23 mouse cellular contexts compared by ENCODE assay signal in the genomic region with DNA sequence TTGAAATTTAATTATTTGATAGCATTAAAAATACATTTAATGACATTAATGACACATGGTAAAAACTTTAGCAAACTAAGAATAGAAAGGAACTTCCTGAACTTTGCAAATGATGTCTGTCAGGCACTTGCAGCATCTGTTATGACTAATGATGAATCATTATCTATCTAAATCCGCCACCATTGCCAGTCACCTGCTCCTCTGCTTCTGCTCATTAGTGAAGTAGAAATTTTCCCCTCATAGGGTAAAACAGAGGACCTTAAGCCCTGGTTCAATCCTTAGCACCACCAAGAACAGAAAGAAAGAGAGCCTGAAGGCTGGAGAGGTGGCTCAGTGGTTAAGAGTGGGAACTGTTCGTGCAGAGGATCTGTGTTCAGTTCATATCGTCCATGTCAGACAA.
DNase-seq lines count a peak whose midpoint lies in the region; ATAC-seq and TF ChIP-seq lines count a peak whose summit lies in the region.
"Had no signal": no experiment of that assay in that cellular context is flagged by ENCODE, and none has a peak within 500 bp of the region (broad histone marks: within the 10 kb centered on the region; RNA-seq: fewer than 3 reads in every experiment).

No protein-coding gene starts in this region.

- TF ChIP-seq POLR2A in MEL (IDR thresholded peaks at IDR 0.05; ENCODE audit: control insufficient read depth in 1 of 2, insufficient read depth in 1 of 2, low read depth in 1 of 2, low read length in 2 of 2, poor library complexity in 1 of 2): no peak
- no peak for TF ChIP-seq POLR2A in myocyte (IDR thresholded peaks at IDR 0.05; ENCODE audit: insufficient read length, low read depth)

- H3K4me2 ChIP-seq in myocyte (ENCODE audit: low read depth): no peak overlapping the region
- H3K4me2 ChIP-seq in hindbrain, embryonic 14.5 days (replicated peaks): no peak overlapping the region
- H3K4me2 ChIP-seq: embryonic facial prominence, embryonic 15.5 days; forebrain, embryonic 15.5 days; heart, embryonic 11.5 days; heart, embryonic 15.5 days; hindbrain, embryonic 13.5 days; intestine, embryonic 15.5 days had no signal

- no peaks in the 10 kb centered on the region for H3K79me2 ChIP-seq in MEL (ENCODE audit: control insufficient read depth, insufficient read depth, low read length, poor library complexity)
- no peaks in the 10 kb centered on the region for H3K79me2 ChIP-seq in myocyte (ENCODE audit: control insufficient read depth, insufficient read depth)

- H3K4me3 ChIP-seq in MEL (ENCODE audit: control insufficient read depth in 1 of 2, insufficient read depth in 1 of 2, low read depth in 2 of 2, low read length in 2 of 2) (no peak overlapping the region), myocyte (no peak overlapping the region)
- no peak overlapping the region for H3K4me3 ChIP-seq in hindbrain, embryonic 14.5 days (replicated peaks; ENCODE audit: low read length)
- H3K4me3 ChIP-seq: embryonic facial prominence, embryonic 15.5 days; forebrain, embryonic 15.5 days; heart, adult 2 months; heart, embryonic 15.5 days; hindbrain, embryonic 13.5 days; intestine, embryonic 15.5 days had no signal

- no peak overlapping the region for H3K9ac ChIP-seq in MEL (ENCODE audit: control insufficient read depth, low read depth, low read length, poor library complexity, severe bottlenecking)
- H3K9ac ChIP-seq in hindbrain, embryonic 14.5 days: no peak overlapping the region
- H3K9ac ChIP-seq: embryonic facial prominence, embryonic 15.5 days; forebrain, embryonic 15.5 days; heart, embryonic 15.5 days; hindbrain, embryonic 13.5 days; intestine, embryonic 15.5 days had no signal

- WGBS in hindbrain, embryonic 14.5 days: 86% methylated on average over 3 of the region's 3 CpGs

- TF ChIP-seq EP300 in MEL (IDR thresholded peaks at IDR 0.05; ENCODE audit: low read depth in 1 of 2, low read length in 2 of 2): no peak

- no peak for ATAC-seq in hindbrain, embryonic 14.5 days (ENCODE audit: low FRiP score)
- ATAC-seq: activated CD4-positive, CD25-positive, alpha-beta regulatory T cell, adult 4 months; forebrain, embryonic 15.5 days; intestine, embryonic 15.5 days; Patski had no signal

- TF ChIP-seq CTCF in MEL (IDR thresholded peaks at IDR 0.05 in 2 of 3, conservative IDR thresholded peaks at IDR 0.05 in 1 of 3; ENCODE audit: control insufficient read depth in 1 of 3, insufficient read depth in 1 of 3, low read depth in 2 of 3, low read length in 3 of 3, poor library complexity in 1 of 3, severe bottlenecking in 1 of 3): no peak

- DNase-seq in 3134 (ENCODE audit: extremely low read depth, insufficient read length, low spot score): peak; percentile 10
- DNase-seq in 416B (ENCODE audit: low read depth): peak; percentile 81
- DNase-seq in MEL (ENCODE audit: low read depth, low spot score): no peak
- no peak for DNase-seq in hindbrain, embryonic 14.5 days (ENCODE audit: low spot score)
- no peak for DNase-seq in testis, postnatal 14 days (ENCODE audit: low spot score)
- no peak for DNase-seq in retina, embryonic 14.5 days (ENCODE audit: low spot score)
- DNase-seq: adrenal gland, postnatal 14 days; cerebellum, adult 8-10 months; cerebellum, postnatal 14 days; embryo, embryonic 11 days; gastrocnemius, postnatal 10 days; heart, adult 2 months; heart, postnatal 14 days had no signal

- no peak overlapping the region for H3K27ac ChIP-seq in MEL (ENCODE audit: control insufficient read depth, low read depth, low read length)
- no peak overlapping the region for H3K27ac ChIP-seq in hindbrain, embryonic 14.5 days
- H3K27ac ChIP-seq: embryonic facial prominence, embryonic 15.5 days; forebrain, embryonic 15.5 days; heart, adult 2 months; heart, embryonic 15.5 days; hindbrain, embryonic 13.5 days; intestine, embryonic 15.5 days had no signal

- peaks cover 0 to 3% of the 10 kb centered on the region in 2 experiments; a peak in 2 of 4 replicates for H3K36me3 ChIP-seq in MEL (ENCODE audit: control insufficient read depth in 1 of 2, insufficient read depth in 2 of 2, low read length in 2 of 2)
- no peaks in the 10 kb centered on the region for H3K36me3 ChIP-seq in myocyte (ENCODE audit: control insufficient read depth, insufficient read depth)
- no peaks in the 10 kb centered on the region for H3K36me3 ChIP-seq in hindbrain, embryonic 14.5 days (replicated peaks; ENCODE audit: control insufficient read depth, insufficient read depth)
- H3K36me3 ChIP-seq: embryonic facial prominence, embryonic 15.5 days; forebrain, embryonic 15.5 days; heart, embryonic 15.5 days; hindbrain, embryonic 13.5 days; intestine, embryonic 15.5 days had no signal

- no peaks in the 10 kb centered on the region for H3K27me3 ChIP-seq in MEL (ENCODE audit: control insufficient read depth in 1 of 2, insufficient read depth in 2 of 2, low read length in 2 of 2)
- no peaks in the 10 kb centered on the region for H3K27me3 ChIP-seq in myocyte (ENCODE audit: control insufficient read depth, insufficient read depth, insufficient read length)
- H3K27me3 ChIP-seq in hindbrain, embryonic 14.5 days (ENCODE audit: control insufficient read depth, insufficient read depth, low read length): no peaks in the 10 kb centered on the region
- H3K27me3 ChIP-seq: embryonic facial prominence, embryonic 15.5 days; forebrain, embryonic 15.5 days; heart, embryonic 15.5 days; hindbrain, embryonic 13.5 days; intestine, embryonic 15.5 days; Patski had no signal

- H3K4me1 ChIP-seq in MEL (ENCODE audit: control insufficient read depth in 1 of 2, insufficient read depth in 2 of 2, low read length in 2 of 2): peaks cover 0 to 4% of the 10 kb centered on the region in 2 experiments; a peak in 2 of 4 replicates
- 0 out of 2 replicates have a peak, but pooled peaks cover 3% of the 10 kb centered on the region for H3K4me1 ChIP-seq in hindbrain, embryonic 14.5 days (replicated peaks; ENCODE audit: control insufficient read depth, insufficient read depth, low read length)
- H3K4me1 ChIP-seq: embryonic facial prominence, embryonic 15.5 days; heart, embryonic 15.5 days; hindbrain, embryonic 13.5 days; intestine, embryonic 15.5 days had no signal

- no peak overlapping the region for H3ac ChIP-seq in myocyte (ENCODE audit: control insufficient read depth, insufficient read length)

- TF ChIP-seq RAD21 in MEL (IDR thresholded peaks at IDR 0.05; ENCODE audit: low read depth, low read length): no peak

- no peaks in the 10 kb centered on the region for H3K9me3 ChIP-seq in MEL (replicated peaks; ENCODE audit: insufficient read depth, low read length)
- no peaks in the 10 kb centered on the region for H3K9me3 ChIP-seq in hindbrain, embryonic 14.5 days (ENCODE audit: control insufficient read depth, low read length)
- H3K9me3 ChIP-seq: embryonic facial prominence, embryonic 15.5 days; forebrain, embryonic 15.5 days; G1E; heart, embryonic 15.5 days; hindbrain, embryonic 13.5 days; intestine, embryonic 15.5 days had no signal

TF ChIP-seq in MEL, 35 proteins besides CTCF, POLR2A, EP300 and RAD21:
- TF ChIP-seq GABPA (IDR thresholded peaks at IDR 0.05; ENCODE audit: low read depth, low read length): no peak
- 0 out of 2 replicates have a peak, but pooled peaks have one; percentile 51 for TF ChIP-seq JUND (IDR thresholded peaks at IDR 0.05; ENCODE audit: low read depth, low read length)
- no peak for TF ChIP-seq CHD2 (IDR thresholded peaks at IDR 0.05; ENCODE audit: low read length)
- no peak for TF ChIP-seq NRF1 (IDR thresholded peaks at IDR 0.05; ENCODE audit: insufficient read depth, low read depth, low read length, poor library complexity, severe bottlenecking)
- TF ChIP-seq ETS1 (IDR thresholded peaks at IDR 0.05; ENCODE audit: low read depth, low read length): peak; percentile 39; the same call in 1 of the 2 replicates

TF ChIP-seq in myocyte, 11 proteins besides CTCF, POLR2A, EP300 and RAD21:
- TF ChIP-seq MYOD1 (IDR thresholded peaks at IDR 0.05; ENCODE audit: control insufficient read depth in 1 of 3, insufficient read length in 2 of 3, low read depth in 2 of 3) (peak; percentile 35 to 58 (median 44)), REST (IDR thresholded peaks at IDR 0.05; ENCODE audit: insufficient read depth, insufficient read length) (no peak), MAX (IDR thresholded peaks at IDR 0.05; ENCODE audit: low read depth) (no peak), TCF12 (IDR thresholded peaks at IDR 0.05; ENCODE audit: insufficient read depth, poor library complexity, severe bottlenecking) (peak; percentile 3), SRF (IDR thresholded peaks at IDR 0.05; ENCODE audit: control insufficient read depth, insufficient read length, low read depth) (no peak), E2F4 (IDR thresholded peaks at IDR 0.05; ENCODE audit: insufficient read depth) (no peak), CEBPB (IDR thresholded peaks at IDR 0.05; ENCODE audit: insufficient read depth, poor library complexity, severe bottlenecking) (peak; percentile 70; the same call in 1 of the 2 replicates), MYOG (IDR thresholded peaks at IDR 0.05; ENCODE audit: control insufficient read depth in 1 of 3, insufficient read depth in 1 of 3, insufficient read length in 2 of 3, low read depth in 2 of 3) (peak in 1 of 3 experiments; percentile 22), USF1 (IDR thresholded peaks at IDR 0.05; ENCODE audit: low read depth) (no peak), POLR2AphosphoS2 (IDR thresholded peaks at IDR 0.05; ENCODE audit: insufficient read length, low read depth) (no peak), TCF3 (IDR thresholded peaks at IDR 0.05; ENCODE audit: insufficient read length, low read depth) (no peak)

Comparison
In these comparisons a context has a peak if more than half of its experiments do, and no peak if none do; other contexts are left out.
1. DNase-seq: peak in 3134 (single experiment) and 416B (single experiment); none in MEL (single experiment), hindbrain, embryonic 14.5 days (single experiment), testis, postnatal 14 days (single experiment) and retina, embryonic 14.5 days (single experiment).